Mouse (Mus musculus): ENCODE measurements around the gene Akr7a5. TPM values are rescaled to one million over a fixed set of nuclear protein-coding genes. Genes with fewer than 3 reads are reported as not detected.

Akr7a5 gene
- total and polyA plus RNA-seq, 2 experiments: 142 to 144 TPM

DNA sequence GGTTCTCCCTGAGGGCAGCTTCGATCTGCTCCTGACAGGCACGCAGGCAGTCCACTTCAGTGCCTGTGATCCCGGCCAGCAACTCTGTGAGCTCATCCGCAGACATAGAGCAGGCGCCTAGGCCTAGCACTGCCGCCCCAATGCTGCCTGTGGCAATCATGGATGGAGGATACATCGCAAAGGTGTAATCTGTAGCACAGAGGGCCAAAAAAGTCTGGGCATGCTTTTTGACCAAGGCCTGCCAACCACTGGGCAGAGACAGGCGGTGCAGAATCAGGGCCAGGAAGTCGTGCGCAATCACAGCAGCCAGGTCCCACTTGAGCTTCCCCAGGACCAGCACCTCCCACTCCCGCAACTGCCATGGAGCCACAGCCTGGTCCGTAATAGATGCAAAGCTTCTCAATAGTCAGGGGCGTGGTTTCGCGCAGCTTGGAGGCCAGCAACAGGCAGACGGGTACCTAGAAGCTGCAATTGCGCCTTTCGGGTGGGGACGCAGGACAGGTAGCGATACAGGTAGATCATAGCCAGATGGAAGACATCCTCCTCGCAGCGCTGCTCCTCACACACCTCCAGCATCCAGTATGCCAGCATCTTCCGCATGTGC lies 35.0 kb downstream of the Akr7a5 start:
- peak; percentile 87 for DNase-seq (ENCODE audit: extremely low read depth, low read depth, low spot score)
- peaks cover 4% of the 10 kb centered on the region; the same call in 1 of the 2 replicates for H3K36me3 ChIP-seq (ENCODE audit: control insufficient read depth, insufficient read depth, low read length)
- WGBS: 73% methylated on average over 23 of the region's 23 CpGs

DNA sequence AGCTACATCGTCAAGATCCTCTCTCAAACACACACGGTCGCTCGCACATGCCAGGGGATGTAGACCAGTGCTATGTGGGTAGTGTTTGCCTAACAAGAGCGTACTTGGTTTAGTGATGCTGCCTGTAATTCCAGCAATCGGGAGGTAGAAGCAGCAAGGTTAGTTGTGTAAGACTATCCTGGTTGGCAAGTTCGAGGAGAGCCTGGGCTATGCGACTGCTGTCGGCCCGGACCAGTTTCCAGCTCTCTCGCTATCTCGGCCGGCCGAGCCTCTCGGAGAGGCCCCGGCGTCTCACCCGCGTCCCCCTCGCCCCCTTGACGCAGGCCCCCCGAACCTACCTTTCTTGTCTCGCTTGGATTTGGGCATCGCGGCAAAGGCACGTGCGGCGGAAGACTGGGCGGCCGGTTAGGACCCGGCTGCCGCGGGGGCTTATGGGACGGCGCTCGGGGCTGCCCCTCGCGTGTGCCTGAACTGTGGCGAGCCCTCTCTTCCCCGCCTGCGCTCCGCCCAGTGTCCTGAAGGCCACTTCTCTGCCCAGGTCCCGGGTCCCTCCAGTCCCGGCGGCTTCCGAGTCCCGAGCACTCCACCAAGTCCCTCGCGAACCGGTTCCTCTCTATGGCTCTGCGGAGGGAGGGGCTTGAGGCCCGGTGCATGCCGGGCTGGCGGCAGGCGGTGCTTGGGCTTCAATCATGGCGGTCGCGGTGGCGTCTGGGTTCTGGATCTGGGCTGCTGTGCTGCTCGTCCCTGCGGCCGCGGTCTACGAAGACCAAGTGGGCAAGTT lies 41.6 kb downstream of the Akr7a5 start, which contains the start of the genes Mrto4, Emc1 and Ubr4:
Gene Mrto4 (minus strand): TSS at position 646 of the 781 bp plus-strand sequence.
Gene Emc1 (plus strand): TSS at position 657 of the 781 bp plus-strand sequence.
Gene Ubr4 (plus strand): TSS at position 679 of the 781 bp plus-strand sequence.
- no peak for TF ChIP-seq CTCF (IDR thresholded peaks at IDR 0.05; ENCODE audit: low read depth, low read length)
- TF ChIP-seq POLR2A (IDR thresholded peaks at IDR 0.05; ENCODE audit: extremely low read depth, insufficient read depth, low read length): peak; percentile 41; the same call in 1 of the 2 replicates
- WGBS: under 1% methylated on average over 63 of the region's 64 CpGs
- H3K36me3 ChIP-seq (ENCODE audit: control insufficient read depth, insufficient read depth, low read length): peaks cover 4% of the 10 kb centered on the region; the same call in 1 of the 2 replicates

More for the DNA sequence above, 35.0 kb downstream of the Akr7a5 start:
- no peaks in the 10 kb centered on the region for H3K27me3 ChIP-seq (ENCODE audit: control insufficient read depth, insufficient read depth, low read length)
- H3K9ac ChIP-seq (ENCODE audit: low read depth, low read length): no peak overlapping the region
- peaks cover 23% of the 10 kb centered on the region for H3K4me1 ChIP-seq (ENCODE audit: control insufficient read depth, insufficient read depth, low read length)
- H3K79me2 ChIP-seq (ENCODE audit: control insufficient read depth, insufficient read depth, low read length): no peaks in the 10 kb centered on the region
- no peak overlapping the region for H3K4me3 ChIP-seq (ENCODE audit: insufficient read depth, low read depth, low read length)
- no peak overlapping the region; the same call in 1 of the 2 replicates for H3K27ac ChIP-seq (replicated peaks; ENCODE audit: insufficient read depth, low read depth, low read length)
- TF ChIP-seq POLR2A (IDR thresholded peaks at IDR 0.05; ENCODE audit: extremely low read depth, insufficient read depth, low read length) (no peak), CTCF (IDR thresholded peaks at IDR 0.05; ENCODE audit: low read depth, low read length) (no peak)

DNA sequence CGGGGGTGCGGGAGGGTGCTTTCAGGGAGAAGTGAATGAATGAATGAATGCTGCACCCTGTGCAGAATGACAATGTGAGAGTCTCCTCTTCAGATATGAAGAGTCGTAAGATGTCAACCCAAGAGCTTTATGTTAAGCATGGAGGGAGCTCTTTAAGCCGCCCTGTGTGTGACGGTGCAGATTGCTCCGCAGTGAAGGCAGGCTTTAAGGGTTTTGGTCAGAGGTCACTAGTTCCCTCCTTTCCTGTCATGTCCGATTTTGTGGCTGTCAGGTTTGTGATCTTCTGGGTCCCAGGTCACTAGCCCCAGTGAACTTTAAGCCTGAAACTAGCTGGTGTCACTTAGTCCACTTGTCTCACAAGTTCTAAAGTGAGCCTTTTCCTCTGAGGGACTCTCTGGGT lies 42.3 kb downstream of the Akr7a5 start:
- H3K9ac ChIP-seq (ENCODE audit: low read depth, low read length): peak overlapping the region; percentile 88
- TF ChIP-seq CTCF (IDR thresholded peaks at IDR 0.05; ENCODE audit: low read depth, low read length) (no peak), POLR2A (IDR thresholded peaks at IDR 0.05; ENCODE audit: extremely low read depth, insufficient read depth, low read length) (no peak)
- peaks cover 6% of the 10 kb centered on the region; the same call in 1 of the 2 replicates for H3K36me3 ChIP-seq (ENCODE audit: control insufficient read depth, insufficient read depth, low read length)
- H3K27ac ChIP-seq (replicated peaks; ENCODE audit: insufficient read depth, low read depth, low read length): peak overlapping the region; percentile 93
- peaks cover 15% of the 10 kb centered on the region; the same call in 1 of the 2 replicates for H3K79me2 ChIP-seq (ENCODE audit: control insufficient read depth, insufficient read depth, low read length)
- H3K4me1 ChIP-seq (ENCODE audit: control insufficient read depth, insufficient read depth, low read length): peaks cover 18% of the 10 kb centered on the region
- under 1% methylated on average over 7 of the region's 7 CpGs for WGBS
- no peaks in the 10 kb centered on the region for H3K27me3 ChIP-seq (ENCODE audit: control insufficient read depth, insufficient read depth, low read length)
- peak; percentile 72 for DNase-seq (ENCODE audit: extremely low read depth, low read depth, low spot score)
- peak overlapping the region; percentile 61 for H3K4me3 ChIP-seq (ENCODE audit: insufficient read depth, low read depth, low read length)

More for the DNA sequence above, 41.6 kb downstream of the Akr7a5 start, which contains the start of the genes Mrto4, Emc1 and Ubr4:
- peak within 1 kb of the TSS; percentile 93 for H3K27ac ChIP-seq (replicated peaks; ENCODE audit: insufficient read depth, low read depth, low read length)
- H3K4me1 ChIP-seq (ENCODE audit: control insufficient read depth, insufficient read depth, low read length): peaks cover 13% of the 10 kb centered on the region
- no peaks in the 10 kb centered on the region for H3K27me3 ChIP-seq (ENCODE audit: control insufficient read depth, insufficient read depth, low read length)
- peak within 1 kb of the TSS; percentile 61 for H3K4me3 ChIP-seq (ENCODE audit: insufficient read depth, low read depth, low read length)
- H3K9ac ChIP-seq (ENCODE audit: low read depth, low read length): peak within 1 kb of the TSS; percentile 88
- peak; percentile 72 for DNase-seq (ENCODE audit: extremely low read depth, low read depth, low spot score)
- peaks cover 15% of the 10 kb centered on the region; the same call in 1 of the 2 replicates for H3K79me2 ChIP-seq (ENCODE audit: control insufficient read depth, insufficient read depth, low read length)

DNA sequence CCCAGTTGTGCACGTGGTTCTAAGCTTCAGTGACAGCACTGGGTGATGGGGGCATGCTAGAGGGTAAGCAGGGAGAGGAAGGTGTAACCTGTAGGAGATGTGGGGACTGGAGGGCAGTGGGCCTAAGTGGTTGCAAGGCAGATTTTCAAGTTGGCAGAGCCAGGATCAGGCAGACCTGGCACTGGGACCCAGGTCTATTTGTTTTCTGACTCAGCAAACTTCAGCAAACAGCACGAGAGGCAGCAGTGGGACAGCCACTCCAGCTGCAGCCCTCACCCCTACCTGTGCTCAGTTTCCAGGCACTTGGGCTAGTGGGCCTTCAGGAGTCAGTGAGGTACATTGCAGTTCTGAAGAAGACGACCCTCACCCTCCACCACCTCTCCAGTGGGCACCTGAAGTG lies 46.7 kb downstream of the Akr7a5 start:
- peak overlapping the region; percentile 0; the same call in 1 of the 2 replicates for H3K27ac ChIP-seq (replicated peaks; ENCODE audit: insufficient read depth, low read depth, low read length)
- 0 out of 2 replicates have a peak, but pooled peaks cover 3% of the 10 kb centered on the region for H3K79me2 ChIP-seq (ENCODE audit: control insufficient read depth, insufficient read depth, low read length)
- no peak overlapping the region for H3K4me3 ChIP-seq (ENCODE audit: insufficient read depth, low read depth, low read length)
- WGBS: 39% methylated on average over 3 of the region's 3 CpGs
- peaks cover 11% of the 10 kb centered on the region for H3K4me1 ChIP-seq (ENCODE audit: control insufficient read depth, insufficient read depth, low read length)
- no peak overlapping the region for H3K9ac ChIP-seq (ENCODE audit: low read depth, low read length)
- TF ChIP-seq POLR2A (IDR thresholded peaks at IDR 0.05; ENCODE audit: extremely low read depth, insufficient read depth, low read length): no peak
- TF ChIP-seq CTCF (IDR thresholded peaks at IDR 0.05; ENCODE audit: low read depth, low read length): no peak
- no peaks in the 10 kb centered on the region for H3K27me3 ChIP-seq (ENCODE audit: control insufficient read depth, insufficient read depth, low read length)
- peaks cover 31% of the 10 kb centered on the region for H3K36me3 ChIP-seq (ENCODE audit: control insufficient read depth, insufficient read depth, low read length)
- peak; percentile 76 for DNase-seq (ENCODE audit: extremely low read depth, low read depth, low spot score)

- WGBS: 96% methylated on average over 11 of the region's 11 CpGs
- TF ChIP-seq CTCF (IDR thresholded peaks at IDR 0.05; ENCODE audit: low read depth, low read length): no peak
- TF ChIP-seq POLR2A (IDR thresholded peaks at IDR 0.05; ENCODE audit: extremely low read depth, insufficient read depth, low read length): no peak
- peaks cover 8% of the 10 kb centered on the region for H3K4me1 ChIP-seq (ENCODE audit: control insufficient read depth, insufficient read depth, low read length)
- no peaks in the 10 kb centered on the region for H3K79me2 ChIP-seq (ENCODE audit: control insufficient read depth, insufficient read depth, low read length)
- H3K27ac ChIP-seq (replicated peaks; ENCODE audit: insufficient read depth, low read depth, low read length): no peak overlapping the region
- peaks cover 50% of the 10 kb centered on the region for H3K36me3 ChIP-seq (ENCODE audit: control insufficient read depth, insufficient read depth, low read length)
- no peak overlapping the region for H3K9ac ChIP-seq (ENCODE audit: low read depth, low read length)
- no peak overlapping the region for H3K4me3 ChIP-seq (ENCODE audit: insufficient read depth, low read depth, low read length)
- DNase-seq (ENCODE audit: extremely low read depth, low read depth, low spot score): no peak
- no peaks in the 10 kb centered on the region for H3K27me3 ChIP-seq (ENCODE audit: control insufficient read depth, insufficient read depth, low read length)
These were observed 50.4 kb downstream of the Akr7a5 start for GRCm38 (mm10) chr4:139360761-139361548.
